Mouse (Mus musculus): ENCODE results near the gene Gm3453. TPM values are rescaled to one million over a fixed set of nuclear protein-coding genes. Genes with fewer than 3 reads are reported as not detected.
"Not testable (repeated sequence)": the region's sequence is repeated elsewhere in the genome, so short reads cannot be mapped to it uniquely, and the experiment has no call there.

The Gm3453 gene
- polyA plus RNA-seq (2012; rRNA removed): not detected in 2 replicates

- WGBS: 65% methylated on average over 2 of the region's 2 CpGs
- H3K4me3 ChIP-seq (ENCODE audit: extremely low read depth, insufficient read depth, insufficient read length); DNase-seq (ENCODE audit: low read depth in 1 of 2, low spot score in 2 of 2); H3K36me3 ChIP-seq (ENCODE audit: control insufficient read depth, insufficient read depth, low read length); H3K27me3 ChIP-seq (ENCODE audit: control insufficient read depth, insufficient read depth, low read length); H3K4me1 ChIP-seq (ENCODE audit: control insufficient read depth, insufficient read depth, insufficient read length); H3K27ac ChIP-seq (ENCODE audit: insufficient read depth, low read length): not testable (repeated sequence)
Measured at GRCm38 (mm10) chr14:5979037-5979436, at the start of gene Gm3453. Gm3453 (minus strand) TSS chr14:5979137.

- H3K4me3 ChIP-seq (ENCODE audit: extremely low read depth, insufficient read depth, insufficient read length): not testable (repeated sequence)
- DNase-seq (ENCODE audit: low read depth in 1 of 2, low spot score in 2 of 2): peak in 1 of 2 experiments; percentile 5
- 82% methylated on average over 7 of the region's 7 CpGs for WGBS
Measured at GRCm38 (mm10) chr14:5987136-5987535, 8.2 kb upstream of the Gm3453 start.

GRCm38 (mm10) chr14:5962441-5962840 is 16.5 kb downstream of the Gm3453 start:
- not testable (repeated sequence) for H3K4me3 ChIP-seq (ENCODE audit: extremely low read depth, insufficient read depth, insufficient read length); DNase-seq (ENCODE audit: low read depth in 1 of 2, low spot score in 2 of 2); H3K36me3 ChIP-seq (ENCODE audit: control insufficient read depth, insufficient read depth, low read length); H3K27me3 ChIP-seq (ENCODE audit: control insufficient read depth, insufficient read depth, low read length); H3K27ac ChIP-seq (ENCODE audit: insufficient read depth, low read length); H3K4me1 ChIP-seq (ENCODE audit: control insufficient read depth, insufficient read depth, insufficient read length)
- 46% methylated on average over 4 of the region's 4 CpGs for WGBS

More at GRCm38 (mm10) chr14:5987136-5987535, 8.2 kb upstream of the Gm3453 start:
- H3K27ac ChIP-seq (ENCODE audit: insufficient read depth, low read length); H3K4me1 ChIP-seq (ENCODE audit: control insufficient read depth, insufficient read depth, insufficient read length); H3K27me3 ChIP-seq (ENCODE audit: control insufficient read depth, insufficient read depth, low read length); H3K36me3 ChIP-seq (ENCODE audit: control insufficient read depth, insufficient read depth, low read length): not testable (repeated sequence)

GRCm38 (mm10) chr14:5961635-5962034 is 17.3 kb downstream of the Gm3453 start, which contains the start of gene Gm3248:
Gm3248 (minus strand) TSS chr14:5961745.
- not testable (repeated sequence) for H3K4me3 ChIP-seq (ENCODE audit: extremely low read depth, insufficient read depth, insufficient read length); DNase-seq (ENCODE audit: low read depth in 1 of 2, low spot score in 2 of 2)
- 7% methylated on average over 13 of the region's 23 CpGs for WGBS

GRCm38 (mm10) chr14:5961102-5961501 is 17.8 kb downstream of the Gm3453 start:
- not testable (repeated sequence) for H3K4me3 ChIP-seq (ENCODE audit: extremely low read depth, insufficient read depth, insufficient read length); H3K36me3 ChIP-seq (ENCODE audit: control insufficient read depth, insufficient read depth, low read length); DNase-seq (ENCODE audit: low read depth in 1 of 2, low spot score in 2 of 2); H3K27me3 ChIP-seq (ENCODE audit: control insufficient read depth, insufficient read depth, low read length); H3K27ac ChIP-seq (ENCODE audit: insufficient read depth, low read length); H3K4me1 ChIP-seq (ENCODE audit: control insufficient read depth, insufficient read depth, insufficient read length)
- WGBS: 4% methylated on average over 24 of the region's 24 CpGs

More at GRCm38 (mm10) chr14:5961635-5962034, 17.3 kb downstream of the Gm3453 start, which contains the start of gene Gm3248:
- not testable (repeated sequence) for H3K27me3 ChIP-seq (ENCODE audit: control insufficient read depth, insufficient read depth, low read length); H3K36me3 ChIP-seq (ENCODE audit: control insufficient read depth, insufficient read depth, low read length); H3K4me1 ChIP-seq (ENCODE audit: control insufficient read depth, insufficient read depth, insufficient read length); H3K27ac ChIP-seq (ENCODE audit: insufficient read depth, low read length)

- not testable (repeated sequence) for H3K4me1 ChIP-seq (ENCODE audit: control insufficient read depth, insufficient read depth, insufficient read length); H3K27ac ChIP-seq (ENCODE audit: insufficient read depth, low read length); H3K36me3 ChIP-seq (ENCODE audit: control insufficient read depth, insufficient read depth, low read length); H3K27me3 ChIP-seq (ENCODE audit: control insufficient read depth, insufficient read depth, low read length); DNase-seq (ENCODE audit: low read depth in 1 of 2, low spot score in 2 of 2); H3K4me3 ChIP-seq (ENCODE audit: extremely low read depth, insufficient read depth, insufficient read length)
- 10% methylated on average over 6 of the region's 10 CpGs for WGBS
Measured at GRCm38 (mm10) chr14:5960479-5960878, 18.5 kb downstream of the Gm3453 start.

- DNase-seq (ENCODE audit: low read depth in 1 of 2, low spot score in 2 of 2); H3K27ac ChIP-seq (ENCODE audit: insufficient read depth, low read length); H3K27me3 ChIP-seq (ENCODE audit: control insufficient read depth, insufficient read depth, low read length); H3K4me3 ChIP-seq (ENCODE audit: extremely low read depth, insufficient read depth, insufficient read length); H3K4me1 ChIP-seq (ENCODE audit: control insufficient read depth, insufficient read depth, insufficient read length); H3K36me3 ChIP-seq (ENCODE audit: control insufficient read depth, insufficient read depth, low read length): not testable (repeated sequence)
- 73% methylated on average over 7 of the region's 7 CpGs for WGBS
Measured at GRCm38 (mm10) chr14:5923276-5923675, 55.7 kb downstream of the Gm3453 start.

Other genes starting within 250 kb of the Gm3453 start
- 0.19 and 0.32 TPM in 2 replicates for gene Gm3373, start 237.6 kb downstream of the Gm3453 start, polyA plus RNA-seq (2012; rRNA removed)
- 0.09 TPM in 2 replicates for gene Gm3383, start 171.2 kb downstream of the Gm3453 start, polyA plus RNA-seq (2012; rRNA removed)
- gene Gm3424, start 148.8 kb downstream of the Gm3453 start, polyA plus RNA-seq (2012; rRNA removed): not detected in 2 replicates
- gene Gm8237, start 98.8 kb downstream of the Gm3453 start, polyA plus RNA-seq (2012; rRNA removed): 0.06 TPM in 1 of 2 replicates, not detected in the other
- 0.07 TPM in 1 of 2 replicates, not detected in the other for gene Gm3248, start 17.4 kb downstream of the Gm3453 start, polyA plus RNA-seq (2012; rRNA removed)
- not detected in 2 replicates for gene Gm6337, start 79.1 kb upstream of the Gm3453 start, polyA plus RNA-seq (2012; rRNA removed)
- 0.05 TPM in 1 of 2 replicates, not detected in the other for gene Gm8206, start 114.8 kb upstream of the Gm3453 start, polyA plus RNA-seq (2012; rRNA removed)
- gene Gm3468, start 129.5 kb upstream of the Gm3453 start, polyA plus RNA-seq (2012; rRNA removed): 0.09 and 0.11 TPM in 2 replicates
- not detected in 2 replicates for gene Gm3476, start 146.7 kb upstream of the Gm3453 start, polyA plus RNA-seq (2012; rRNA removed)
- not detected in 2 replicates for gene Gm21560, start 240.2 kb upstream of the Gm3453 start, polyA plus RNA-seq (2012; rRNA removed)

Measured in spleen, adult 2 months (tissue).